Mouse (Mus musculus): Measurements from ENCODE around the gene Vrtn.

Vrtn gene

GRCm38 (mm10) chr12:84640654-84641053 is at the start of gene Vrtn:
Gene Vrtn, plus strand, starts transcription at chr12:84641019.
- no peak for DNase-seq (ENCODE audit: low read depth in 2 of 2, low spot score in 2 of 2)

GRCm38 (mm10) chr12:84598324-84598723 is 42.5 kb upstream of the Vrtn start:
- no peak for DNase-seq (ENCODE audit: low read depth in 2 of 2, low spot score in 2 of 2)

- DNase-seq (ENCODE audit: low read depth in 2 of 2, low spot score in 2 of 2) = no peak
Measured at GRCm38 (mm10) chr12:84604001-84604400, 36.8 kb upstream of the Vrtn start.

GRCm38 (mm10) chr12:84605860-84606259 is 35.0 kb upstream of the Vrtn start:
- peak in 1 of 2 experiments; percentile 15 for DNase-seq (ENCODE audit: low read depth in 2 of 2, low spot score in 2 of 2)

GRCm38 (mm10) chr12:84611718-84612117 is 29.1 kb upstream of the Vrtn start:
- no peak for DNase-seq (ENCODE audit: low read depth in 2 of 2, low spot score in 2 of 2)

GRCm38 (mm10) chr12:84612518-84612917 is 28.3 kb upstream of the Vrtn start:
- DNase-seq (ENCODE audit: low read depth in 2 of 2, low spot score in 2 of 2) = no peak

- DNase-seq (ENCODE audit: low read depth in 2 of 2, low spot score in 2 of 2) = no peak
Measured at GRCm38 (mm10) chr12:84614001-84614400, 26.8 kb upstream of the Vrtn start.

GRCm38 (mm10) chr12:84614524-84614923 is 26.3 kb upstream of the Vrtn start:
- DNase-seq (ENCODE audit: low read depth in 2 of 2, low spot score in 2 of 2) = no peak

- DNase-seq (ENCODE audit: low read depth in 2 of 2, low spot score in 2 of 2) = peak; percentile 83 to 90
Measured at GRCm38 (mm10) chr12:84616977-84617630, 23.7 kb upstream of the Vrtn start, which contains the start of gene Abcd4. Gene Abcd4, minus strand, starts transcription at chr12:84617413.

- no peak for DNase-seq (ENCODE audit: low read depth in 2 of 2, low spot score in 2 of 2)
Measured at GRCm38 (mm10) chr12:84617663-84618062, 23.2 kb upstream of the Vrtn start.

- peak in 1 of 2 experiments; percentile 6 for DNase-seq (ENCODE audit: low read depth in 2 of 2, low spot score in 2 of 2)
Measured at GRCm38 (mm10) chr12:84620975-84621374, 19.8 kb upstream of the Vrtn start.

- DNase-seq (ENCODE audit: low read depth in 2 of 2, low spot score in 2 of 2) = no peak
Measured at GRCm38 (mm10) chr12:84624601-84625000, 16.2 kb upstream of the Vrtn start.

- no peak for DNase-seq (ENCODE audit: low read depth in 2 of 2, low spot score in 2 of 2)
Measured at GRCm38 (mm10) chr12:84625116-84625515, 15.7 kb upstream of the Vrtn start.

- no peak for DNase-seq (ENCODE audit: low read depth in 2 of 2, low spot score in 2 of 2)
Measured at GRCm38 (mm10) chr12:84631867-84632266, 9.0 kb upstream of the Vrtn start.

- DNase-seq (ENCODE audit: low read depth in 2 of 2, low spot score in 2 of 2) = no peak
Measured at GRCm38 (mm10) chr12:84640253-84640652, 566 bp upstream of the Vrtn start.

GRCm38 (mm10) chr12:84650234-84650633 is 9.4 kb downstream of the Vrtn start:
- no peak for DNase-seq (ENCODE audit: low read depth in 2 of 2, low spot score in 2 of 2)

GRCm38 (mm10) chr12:84653912-84654311 is 13.1 kb downstream of the Vrtn start:
- DNase-seq (ENCODE audit: low read depth in 2 of 2, low spot score in 2 of 2) = peak; percentile 40 to 58

GRCm38 (mm10) chr12:84670555-84670954 is 29.7 kb downstream of the Vrtn start:
- no peak for DNase-seq (ENCODE audit: low read depth in 2 of 2, low spot score in 2 of 2)

- DNase-seq (ENCODE audit: low read depth in 2 of 2, low spot score in 2 of 2) = no peak
Measured at GRCm38 (mm10) chr12:84671646-84672045, 30.8 kb downstream of the Vrtn start.

GRCm38 (mm10) chr12:84674666-84675526 is 34.1 kb downstream of the Vrtn start:
- DNase-seq (ENCODE audit: low read depth in 2 of 2, low spot score in 2 of 2) = peak in 1 of 2 experiments; percentile 6

GRCm38 (mm10) chr12:84676011-84676410 is 35.2 kb downstream of the Vrtn start:
- no peak for DNase-seq (ENCODE audit: low read depth in 2 of 2, low spot score in 2 of 2)

GRCm38 (mm10) chr12:84684569-84684968 is 43.8 kb downstream of the Vrtn start:
- no peak for DNase-seq (ENCODE audit: low read depth in 2 of 2, low spot score in 2 of 2)

All from CD8-positive naive resting alpha-beta T cell, adult 2 months (primary cell).